Mouse (Mus musculus): ENCODE data around the gene Klhl3.

DNA sequence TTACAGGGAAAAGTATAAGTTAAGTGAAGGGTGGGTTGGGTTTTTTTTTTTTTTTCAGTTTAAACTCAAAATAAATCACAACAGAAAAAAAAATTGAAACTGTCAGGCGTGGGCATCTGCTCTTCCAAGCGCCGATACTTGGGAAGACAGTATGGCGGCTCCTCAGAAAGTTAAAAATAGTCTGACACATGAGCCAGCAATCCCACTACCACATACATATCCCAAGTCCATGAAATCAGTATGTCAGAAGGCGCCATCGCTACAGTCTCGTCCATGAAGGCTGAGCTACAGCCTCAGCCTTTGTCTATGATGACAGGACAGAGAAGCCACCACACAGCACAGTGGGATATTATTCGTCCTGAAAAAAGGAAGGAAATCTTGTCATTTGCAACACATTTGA is 86.3 kb downstream of the Klhl3 start:
- TF ChIP-seq CTCF (IDR thresholded peaks at IDR 0.05; ENCODE audit: low read depth, low read length) (no peak), POLR2A (IDR thresholded peaks at IDR 0.05; ENCODE audit: extremely low read depth, insufficient read depth, low read length) (no peak)
